Mouse (Mus musculus) layer of hippocampus, postnatal 10 days (tissue): ENCODE data around the gene Pbxip1. TPM values are rescaled to one million over a fixed set of nuclear protein-coding genes. Genes with fewer than 3 reads are reported as not detected.
"Not testable (repeated sequence)": the region's sequence is repeated elsewhere in the genome, so short reads cannot be mapped to it uniquely, and the experiment has no call there.

Source experiments
- DNase-seq, 2 experiments: peaks; one replicate each; pipeline ENCODE4 v3.0.0; 2021; ENCODE audit warnings: low spot score in 2 of 2
- total RNA-seq, 2 experiments: library from RNA; stranded (reverse); gene quantifications; 2 replicates each; pipeline ENCODE4 v1.2.3; 2021

Pbxip1 gene
- total RNA-seq, 2 experiments from 2014 or later: 43.3 to 45.2 TPM

DNA sequence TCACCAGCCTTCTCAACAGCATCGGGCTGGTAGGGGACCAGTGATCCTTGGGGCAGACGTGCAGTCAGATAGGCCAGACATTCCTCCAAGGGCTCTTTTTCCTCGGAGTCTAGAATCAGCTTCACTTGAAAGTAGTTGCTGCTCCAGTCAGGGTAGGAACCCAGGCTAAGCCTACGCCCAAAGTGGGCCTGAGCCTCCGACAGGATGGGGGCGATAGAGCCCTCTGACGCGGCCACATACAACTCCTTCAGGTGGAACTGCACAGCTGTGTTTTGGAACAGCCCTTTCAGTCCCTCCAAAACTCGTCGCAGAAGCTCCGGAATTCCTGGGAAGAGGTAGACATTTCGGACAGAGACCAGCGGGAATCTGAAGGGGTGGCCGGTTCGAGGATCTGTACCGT, 28.1 kb upstream of the Pbxip1 start:
- DNase-seq: no peak

- DNase-seq: no peak
Observed at GRCm38 (mm10) chr3:89409701-89410100, 26.8 kb upstream of the Pbxip1 start.

DNA sequence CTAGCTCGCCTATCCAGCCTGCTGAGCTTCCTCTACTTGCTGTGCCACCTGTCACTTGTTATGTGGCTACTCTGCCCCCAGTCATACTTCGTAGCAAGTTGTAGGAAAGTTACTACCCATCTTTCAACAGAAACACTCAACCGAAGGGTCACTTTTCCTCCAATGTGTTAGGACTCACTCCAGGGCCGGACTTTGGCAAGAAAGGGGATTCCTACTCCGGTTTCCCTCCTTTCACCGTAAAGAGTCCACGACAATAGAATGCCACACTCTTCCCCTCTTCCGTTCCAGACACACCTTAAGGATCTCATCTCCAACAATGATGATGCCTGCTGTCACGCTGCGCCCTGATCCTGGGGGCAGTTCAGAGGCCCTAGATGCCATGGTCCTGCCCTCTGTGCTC, 25.6 kb upstream of the Pbxip1 start:
- no peak for DNase-seq

DNA sequence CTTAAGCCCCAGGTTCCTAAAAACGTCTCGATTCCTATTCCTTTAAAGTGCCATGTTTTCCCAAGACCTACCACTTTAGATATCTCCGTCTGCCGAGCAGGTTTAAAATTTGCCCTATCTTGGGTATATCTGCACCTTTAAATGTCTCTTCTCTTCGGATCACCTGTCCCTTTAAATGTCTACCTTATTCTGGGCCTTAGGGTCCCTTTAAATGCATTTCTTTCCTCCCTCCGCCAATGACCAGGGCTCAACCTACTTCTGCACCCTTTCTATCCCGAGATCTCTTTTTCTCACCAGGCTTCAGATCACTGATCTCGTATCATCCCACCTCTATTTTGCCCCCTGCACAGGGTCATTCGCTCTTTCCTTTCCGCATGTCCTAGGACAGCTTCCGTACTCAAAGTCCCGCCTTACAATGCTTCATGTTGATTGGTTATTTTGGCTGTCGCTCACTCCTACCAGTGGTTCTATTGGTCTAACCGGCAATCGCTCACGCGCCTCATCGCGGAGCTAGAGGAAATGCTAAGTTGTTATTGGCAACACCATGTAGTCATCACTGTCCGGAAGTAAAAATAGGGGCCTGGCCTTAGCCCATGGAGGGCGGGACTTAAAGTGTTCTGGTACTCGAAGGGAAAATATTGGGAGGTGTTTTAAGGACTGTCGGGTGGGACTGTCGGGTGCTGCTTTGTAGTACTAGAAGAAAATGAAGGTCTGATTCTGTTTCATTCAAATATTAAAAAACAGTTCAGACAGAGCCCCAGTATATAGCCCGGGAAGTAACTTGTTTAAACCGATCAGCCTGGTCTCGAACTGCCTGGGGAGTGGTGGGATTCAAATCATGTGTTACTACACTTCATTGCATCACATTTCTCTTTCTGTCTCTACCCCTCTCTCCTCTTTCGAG, 24.8 kb upstream of the Pbxip1 start, which contains the start of gene Flad1:
Flad1 (minus strand) TSS at position 381 of the 904 bp plus-strand sequence.
- DNase-seq: peak; percentile 100

GRCm38 (mm10) chr3:89416158-89416557, 20.3 kb upstream of the Pbxip1 start:
- no peak for DNase-seq

- no peak for DNase-seq
Observed at GRCm38 (mm10) chr3:89417131-89417530, 19.4 kb upstream of the Pbxip1 start.

GRCm38 (mm10) chr3:89417840-89418169, 18.7 kb upstream of the Pbxip1 start:
- no peak for DNase-seq

DNA sequence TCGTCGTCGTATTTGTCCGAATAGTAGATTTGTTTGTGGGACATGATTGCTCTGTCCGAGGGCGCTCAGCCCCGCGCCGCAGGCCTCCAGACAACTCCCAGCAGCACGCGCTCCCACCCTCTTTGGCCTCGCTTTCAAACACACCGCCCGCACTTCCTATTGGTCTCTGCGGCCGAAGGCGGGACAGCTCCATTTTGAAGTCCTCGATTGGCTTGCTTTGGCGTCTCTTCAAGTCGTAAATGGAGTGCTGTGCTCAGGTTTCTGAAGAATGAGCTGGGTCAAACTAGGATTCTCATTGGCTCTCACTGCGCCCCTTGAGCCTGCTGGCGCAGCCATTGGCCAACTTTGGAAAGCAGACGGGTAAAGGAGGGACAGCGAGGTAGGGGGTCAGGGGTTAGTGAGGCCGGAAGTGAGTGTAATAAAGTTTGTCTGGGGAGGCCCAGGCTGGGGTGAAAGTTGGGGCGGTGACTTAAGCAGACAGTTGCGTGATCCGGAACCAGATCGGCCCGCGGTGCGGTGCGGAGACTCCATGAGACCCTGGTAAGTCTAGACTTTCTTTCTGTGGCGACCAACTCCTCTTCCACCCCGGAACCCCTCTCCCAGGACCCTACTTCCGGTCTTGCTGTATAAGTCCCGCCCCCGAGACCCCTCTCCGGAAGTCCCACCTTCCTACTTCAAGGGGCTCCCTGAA, 18.2 kb upstream of the Pbxip1 start, which contains the start of the genes Cks1b and Shc1:
Cks1b (minus strand) TSS at position 214 of the 691 bp plus-strand sequence.
Shc1 (plus strand) TSS at position 274 of the 691 bp plus-strand sequence.
- DNase-seq: peak; percentile 90 to 92

GRCm38 (mm10) chr3:89418861-89419250, 17.6 kb upstream of the Pbxip1 start:
- no peak for DNase-seq

GRCm38 (mm10) chr3:89419571-89419970, 16.9 kb upstream of the Pbxip1 start:
- no peak for DNase-seq

DNA sequence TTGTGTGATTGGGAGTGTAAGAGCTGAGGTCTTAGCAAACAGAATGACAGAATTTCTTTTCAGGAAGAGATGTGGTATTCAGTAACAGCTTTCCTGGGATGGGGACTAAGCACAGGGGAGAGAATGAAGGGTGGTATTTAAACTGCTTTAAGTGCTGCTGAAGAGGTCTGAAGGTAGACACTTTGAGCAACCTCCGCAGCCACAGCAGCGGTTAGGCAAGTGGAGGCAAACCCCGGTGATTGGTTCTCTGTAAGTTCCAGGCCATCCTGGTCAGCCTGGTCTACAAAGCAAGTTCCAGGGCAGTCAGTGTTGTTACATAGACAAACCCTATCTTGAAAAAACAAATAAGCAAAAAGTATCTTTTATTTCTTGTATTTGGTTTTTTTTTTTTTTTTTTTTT, 16.5 kb upstream of the Pbxip1 start:
- no peak for DNase-seq

GRCm38 (mm10) chr3:89420421-89420820, 16.1 kb upstream of the Pbxip1 start:
- DNase-seq: no peak

DNA sequence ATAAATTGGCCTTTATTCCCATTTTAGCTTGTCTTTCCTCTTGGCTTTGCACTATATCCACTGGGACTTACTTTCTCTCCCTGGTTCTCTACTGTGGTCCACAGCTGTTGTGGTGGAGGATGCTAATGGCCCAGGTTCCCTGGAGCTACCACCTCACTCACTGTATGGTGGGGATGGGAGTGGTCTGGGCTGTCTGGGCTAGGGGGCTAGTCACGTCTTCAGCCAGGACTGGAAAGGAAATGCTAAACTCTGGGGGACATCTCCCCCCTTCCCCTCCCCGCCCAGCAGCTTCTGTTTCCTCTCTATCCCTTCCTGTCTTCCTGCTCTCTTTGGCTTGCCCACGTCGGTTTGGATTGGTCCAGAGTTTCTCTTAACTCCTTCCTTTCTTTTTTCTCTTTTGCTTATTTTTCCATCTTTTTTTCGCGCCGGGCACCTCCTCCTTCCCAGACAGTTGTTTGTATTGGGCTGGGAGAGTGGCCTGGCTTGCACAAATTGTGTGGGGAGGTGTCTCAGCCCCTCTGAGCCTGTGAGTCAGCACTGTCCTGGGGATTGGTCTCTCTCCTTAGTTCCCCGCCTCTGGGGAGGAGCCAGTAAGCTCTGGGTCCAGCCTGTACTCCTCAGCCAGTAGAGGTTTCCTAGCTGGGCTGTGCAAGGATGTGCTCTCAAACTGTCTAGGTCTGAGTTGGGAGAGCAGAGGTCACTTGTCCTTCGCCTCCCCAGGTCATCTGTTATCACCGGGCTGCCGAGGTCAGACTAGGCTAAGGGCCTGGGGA, 15.3 kb upstream of the Pbxip1 start:
- DNase-seq: peak; percentile 51 to 73

DNA sequence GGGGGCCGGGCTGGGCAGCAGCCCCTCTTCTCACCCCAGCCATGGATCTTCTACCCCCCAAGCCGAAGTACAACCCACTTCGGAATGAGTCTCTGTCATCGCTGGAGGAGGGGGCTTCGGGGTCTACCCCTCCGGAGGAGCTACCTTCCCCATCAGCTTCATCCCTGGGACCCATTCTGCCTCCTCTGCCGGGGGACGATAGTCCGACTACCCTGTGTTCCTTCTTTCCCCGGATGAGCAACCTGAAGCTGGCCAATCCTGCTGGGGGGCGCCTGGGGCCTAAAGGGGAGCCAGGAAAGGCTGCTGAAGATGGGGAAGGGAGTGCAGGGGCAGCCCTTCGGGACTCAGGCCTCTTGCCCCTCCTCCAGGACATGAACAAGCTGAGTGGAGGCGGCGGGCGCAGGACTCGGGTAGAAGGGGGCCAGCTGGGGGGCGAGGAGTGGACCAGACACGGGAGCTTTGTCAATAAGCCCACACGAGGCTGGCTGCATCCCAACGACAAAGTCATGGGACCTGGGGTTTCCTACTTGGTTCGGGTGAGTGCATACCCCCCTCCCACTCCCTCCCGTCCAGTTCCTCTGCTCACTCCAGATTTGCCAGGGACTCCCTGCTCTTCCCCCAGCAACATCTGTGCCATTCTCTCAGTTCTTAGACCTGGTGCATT, 14.6 kb upstream of the Pbxip1 start:
- DNase-seq: peak in 1 of 2 experiments; percentile 27

- DNase-seq: no peak
Observed at GRCm38 (mm10) chr3:89422556-89423205, 13.8 kb upstream of the Pbxip1 start.

- DNase-seq: no peak
Observed at GRCm38 (mm10) chr3:89424416-89425140, 11.9 kb upstream of the Pbxip1 start.

- no peak for DNase-seq
Observed at GRCm38 (mm10) chr3:89425141-89425525, 11.4 kb upstream of the Pbxip1 start.

GRCm38 (mm10) chr3:89425876-89426275, 10.6 kb upstream of the Pbxip1 start:
- no peak for DNase-seq

DNA sequence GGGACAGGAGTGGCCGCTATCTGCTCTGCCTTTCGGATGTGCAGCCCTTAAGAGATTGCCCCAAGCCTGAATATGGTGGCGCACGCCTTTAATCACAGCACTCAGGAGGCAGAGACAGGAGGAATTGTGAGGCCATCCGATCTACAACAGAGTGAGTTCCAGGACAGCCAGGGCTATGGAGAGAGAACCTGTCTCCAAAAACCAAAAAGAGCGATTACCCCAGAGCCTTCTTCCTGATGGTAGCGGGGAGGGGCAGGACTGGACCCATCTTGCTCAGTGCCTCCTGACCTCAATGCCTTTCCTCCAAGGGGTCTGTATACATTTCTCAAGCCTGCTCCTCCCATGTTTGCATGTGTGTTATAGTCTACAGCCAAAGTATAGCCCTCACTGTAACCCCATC, 7.5 kb upstream of the Pbxip1 start:
- DNase-seq: not testable (repeated sequence)
